Mouse (Mus musculus) skeletal muscle tissue, adult 2 months (tissue): ENCODE results near the gene Rpl28.

Experiments used
- DNase-seq: peaks from one replicate; pipeline ENCODE4 v3.0.0-alpha.2; 2012; ENCODE audit warnings: low read depth, low spot score

Rpl28 gene

GRCm38 (mm10) chr7:4792278-4793212, at the start of gene Rpl28:
Rpl28 (plus strand) TSS chr7:4792874.
- DNase-seq = peak; percentile 98

- DNase-seq = no peak
Measured at GRCm38 (mm10) chr7:4743354-4743753, 49.3 kb upstream of the Rpl28 start.

GRCm38 (mm10) chr7:4744886-4745285, 47.8 kb upstream of the Rpl28 start:
- DNase-seq = no peak

GRCm38 (mm10) chr7:4746326-4746980, 46.2 kb upstream of the Rpl28 start:
- DNase-seq = no peak

GRCm38 (mm10) chr7:4747156-4747899, 45.3 kb upstream of the Rpl28 start:
- no peak for DNase-seq

GRCm38 (mm10) chr7:4748321-4748720, 44.4 kb upstream of the Rpl28 start:
- no peak for DNase-seq

GRCm38 (mm10) chr7:4749169-4749568, 43.5 kb upstream of the Rpl28 start:
- no peak for DNase-seq

- no peak for DNase-seq
Measured at GRCm38 (mm10) chr7:4751971-4752820, 40.5 kb upstream of the Rpl28 start.

GRCm38 (mm10) chr7:4752821-4753570, 39.7 kb upstream of the Rpl28 start, which contains the start of gene Cox6b2:
Cox6b2 (minus strand) TSS chr7:4753094.
- peak; percentile 25 for DNase-seq

GRCm38 (mm10) chr7:4759670-4760069, 33.0 kb upstream of the Rpl28 start:
- no peak for DNase-seq

- no peak for DNase-seq
Measured at GRCm38 (mm10) chr7:4764946-4765710, 27.5 kb upstream of the Rpl28 start.

- no peak for DNase-seq
Measured at GRCm38 (mm10) chr7:4771202-4771601, 21.5 kb upstream of the Rpl28 start, which contains the start of gene Fam71e2. Fam71e2 (minus strand) TSS chr7:4771302.

- no peak for DNase-seq
Measured at GRCm38 (mm10) chr7:4776131-4776530, 16.5 kb upstream of the Rpl28 start.

GRCm38 (mm10) chr7:4776861-4777830, 15.5 kb upstream of the Rpl28 start:
- peak; percentile 38 for DNase-seq

GRCm38 (mm10) chr7:4777851-4778637, 14.6 kb upstream of the Rpl28 start:
- no peak for DNase-seq

GRCm38 (mm10) chr7:4779921-4780320, 12.8 kb upstream of the Rpl28 start:
- DNase-seq = no peak

GRCm38 (mm10) chr7:4782130-4782529, 10.5 kb upstream of the Rpl28 start:
- DNase-seq = no peak
